In genomic region chr13:48553511-48553910, GRCm38 (mm10) we compare ENCODE assay signal across 14 mouse cellular contexts. TPM values are rescaled to one million over a fixed set of nuclear protein-coding genes. Genes with fewer than 3 reads are reported as not detected.
DNase-seq lines count a peak whose midpoint lies in the region; ATAC-seq and TF ChIP-seq lines count a peak whose summit lies in the region.
"Had no signal": no experiment of that assay in that cellular context is flagged by ENCODE, and none has a peak within 500 bp of the region (broad histone marks: within the 10 kb centered on the region; RNA-seq: fewer than 3 reads in every experiment).

No protein-coding gene starts in this region.

- peak overlapping the region; percentile 87; the same call in 1 of the 2 replicates for H3K27ac ChIP-seq in hindbrain, embryonic 13.5 days
- no peak overlapping the region for H3K27ac ChIP-seq in hindbrain, embryonic 10.5 days
- peak overlapping the region; percentile 100 for H3K27ac ChIP-seq in lung, embryonic 16.5 days (ENCODE audit: low read length)
- peak overlapping the region; percentile 96; the same call in 1 of the 2 replicates for H3K27ac ChIP-seq in intestine, embryonic 16.5 days (ENCODE audit: low read length)
- H3K27ac ChIP-seq: neural tube, embryonic 12.5 days had no signal

- TF ChIP-seq CTCF in lung, adult 2 months (IDR thresholded peaks at IDR 0.05; ENCODE audit: insufficient read depth, low read length) = no peak

- H3K36me3 ChIP-seq in hindbrain, embryonic 13.5 days = no peaks in the 10 kb centered on the region
- no peaks in the 10 kb centered on the region for H3K36me3 ChIP-seq in hindbrain, embryonic 10.5 days
- no peaks in the 10 kb centered on the region for H3K36me3 ChIP-seq in lung, embryonic 16.5 days (ENCODE audit: control insufficient read depth, insufficient read depth, low read length)
- H3K36me3 ChIP-seq in intestine, embryonic 16.5 days (ENCODE audit: control insufficient read depth, insufficient read depth, low read length) = no peaks in the 10 kb centered on the region
- H3K36me3 ChIP-seq: G1E; neural tube, embryonic 12.5 days had no signal

- DNase-seq in adrenal gland, postnatal 14 days = peak; percentile 47
- no peak for DNase-seq in adrenal gland, adult 18-20 months (ENCODE audit: low spot score in 2 of 2)
- no peak for DNase-seq in hindbrain, embryonic 10.5 days (ENCODE audit: low spot score)
- DNase-seq in lung, adult 2 months = no peak
- no peak for DNase-seq in left cerebral cortex, adult 8-10 months (ENCODE audit: low spot score in 2 of 2)
- DNase-seq: cerebellum, adult 8-10 months; heart, postnatal 4 days; layer of hippocampus, adult 9-11 months; right cerebral cortex, postnatal 25 days had no signal

- TF ChIP-seq POLR2A in lung, adult 2 months (IDR thresholded peaks at IDR 0.05; ENCODE audit: borderline replicate concordance, extremely low read depth, low read depth, low read length) = no peak

- peak overlapping the region; percentile 8; the same call in 1 of the 2 replicates for H3K4me2 ChIP-seq in hindbrain, embryonic 13.5 days
- peak overlapping the region; percentile 69; the same call in 1 of the 2 replicates for H3K4me2 ChIP-seq in lung, embryonic 16.5 days (ENCODE audit: low read depth, low read length)
- no peak overlapping the region for H3K4me2 ChIP-seq in intestine, embryonic 16.5 days (ENCODE audit: low read depth, low read length)
- H3K4me2 ChIP-seq: neural tube, embryonic 12.5 days had no signal

- H3K9me3 ChIP-seq in hindbrain, embryonic 13.5 days = no peaks in the 10 kb centered on the region
- H3K9me3 ChIP-seq in hindbrain, embryonic 10.5 days = no peaks in the 10 kb centered on the region
- H3K9me3 ChIP-seq in lung, embryonic 16.5 days (ENCODE audit: control insufficient read depth, low read length) = no peaks in the 10 kb centered on the region
- no peaks in the 10 kb centered on the region for H3K9me3 ChIP-seq in intestine, embryonic 16.5 days (ENCODE audit: control insufficient read depth, low read length)
- H3K9me3 ChIP-seq: G1E; neural tube, embryonic 12.5 days had no signal

- H3K4me3 ChIP-seq in hindbrain, embryonic 13.5 days = no peak overlapping the region
- no peak overlapping the region for H3K4me3 ChIP-seq in hindbrain, embryonic 10.5 days
- no peak overlapping the region for H3K4me3 ChIP-seq in lung, embryonic 16.5 days (ENCODE audit: low read length)
- no peak overlapping the region for H3K4me3 ChIP-seq in lung, adult 2 months (replicated peaks; ENCODE audit: extremely low read depth, low read depth, low read length)
- no peak overlapping the region for H3K4me3 ChIP-seq in intestine, embryonic 16.5 days (ENCODE audit: low read length)
- H3K4me3 ChIP-seq: neural tube, embryonic 12.5 days had no signal

- ATAC-seq in hindbrain, embryonic 13.5 days (ENCODE audit: low FRiP score) = no peak
- no peak for ATAC-seq in lung, embryonic 16.5 days (ENCODE audit: low read depth)
- no peak for ATAC-seq in intestine, embryonic 16.5 days

- no peaks in the 10 kb centered on the region for H3K27me3 ChIP-seq in hindbrain, embryonic 13.5 days
- H3K27me3 ChIP-seq in hindbrain, embryonic 10.5 days (ENCODE audit: insufficient read depth, poor library complexity, severe bottlenecking) = no peaks in the 10 kb centered on the region
- H3K27me3 ChIP-seq in lung, embryonic 16.5 days (ENCODE audit: control insufficient read depth, insufficient read depth, low read depth, low read length) = no peaks in the 10 kb centered on the region
- H3K27me3 ChIP-seq in intestine, embryonic 16.5 days (replicated peaks; ENCODE audit: control insufficient read depth, insufficient read depth, low read length) = no peaks in the 10 kb centered on the region
- H3K27me3 ChIP-seq: neural tube, embryonic 12.5 days had no signal

- H3K9ac ChIP-seq in hindbrain, embryonic 13.5 days = no peak overlapping the region
- H3K9ac ChIP-seq in lung, embryonic 16.5 days (ENCODE audit: low read length) = no peak overlapping the region
- no peak overlapping the region for H3K9ac ChIP-seq in intestine, embryonic 16.5 days (ENCODE audit: low read depth, low read length)
- H3K9ac ChIP-seq: neural tube, embryonic 12.5 days had no signal

- WGBS in hindbrain, embryonic 13.5 days = 58% methylated on average over 5 of the region's 5 CpGs
- 89% methylated on average over 5 of the region's 5 CpGs for WGBS in hindbrain, embryonic 10.5 days
- WGBS in lung, embryonic 16.5 days = 39% methylated on average over 5 of the region's 5 CpGs
- WGBS in lung, adult 2 months = 54% methylated on average over 5 of the region's 5 CpGs
- WGBS in intestine, embryonic 16.5 days = 41% methylated on average over 5 of the region's 5 CpGs

- peaks cover 19% of the 10 kb centered on the region for H3K4me1 ChIP-seq in hindbrain, embryonic 13.5 days (replicated peaks)
- H3K4me1 ChIP-seq in hindbrain, embryonic 10.5 days (replicated peaks) = no peaks in the 10 kb centered on the region
- H3K4me1 ChIP-seq in lung, embryonic 16.5 days (replicated peaks; ENCODE audit: control insufficient read depth, insufficient read depth, low read length) = peaks cover 19% of the 10 kb centered on the region
- H3K4me1 ChIP-seq in lung, adult 2 months (ENCODE audit: control insufficient read depth, insufficient read depth, low read length) = peaks cover 15% of the 10 kb centered on the region
- H3K4me1 ChIP-seq in intestine, embryonic 16.5 days (ENCODE audit: control insufficient read depth, insufficient read depth, low read length) = peaks cover 10% of the 10 kb centered on the region

RNA-seq across cellular contexts. Expression of gene A830005F24Rik, which starts 40.1 kb away (rescaled TPM):
- not detected in 2 replicates for total RNA-seq in adrenal gland, postnatal 14 days (2021)
- not detected for total RNA-seq in adrenal gland, adult 18-20 months (2021)
- polyA plus RNA-seq in hindbrain, embryonic 13.5 days (2015; fragmentation: Nextera tagmentation; extraction: Ambion mirVana) = 3.6 and 4.4 TPM in 2 replicates
- 2.6 and 2.8 TPM in 2 replicates for polyA plus RNA-seq in hindbrain, embryonic 10.5 days (2016; fragmentation: Nextera tagmentation; extraction: Ambion mirVana)
- 0.84 and 0.87 TPM in 2 replicates for polyA plus RNA-seq in lung, embryonic 16.5 days (2015; fragmentation: Nextera tagmentation; extraction: Ambion mirVana)
- not detected in 2 replicates for polyA plus RNA-seq in lung, adult 2 months (2012; rRNA removed)
- polyA plus RNA-seq in intestine, embryonic 16.5 days (2015; fragmentation: Nextera tagmentation; extraction: Ambion mirVana) = 0.57 and 0.60 TPM in 2 replicates
- 1 to 10 TPM; 1.6 to 2.5 (median 1.9) TPM for total RNA-seq in left cerebral cortex, adult 8-10 months (2022)
- total RNA-seq: heart, postnatal 4 days had no signal

RNA-seq across cellular contexts. Expression of gene Zfp169, which starts 40.3 kb away (rescaled TPM):
- 6.7 and 9.1 TPM in 2 replicates for total RNA-seq in adrenal gland, postnatal 14 days (2021)
- total RNA-seq in adrenal gland, adult 18-20 months (2021) = 1 to 10 TPM; 7.2 to 7.4 TPM
- polyA plus RNA-seq in hindbrain, embryonic 13.5 days (2015; fragmentation: Nextera tagmentation; extraction: Ambion mirVana) = 7.6 and 8.2 TPM in 2 replicates
- polyA plus RNA-seq in hindbrain, embryonic 10.5 days (2016; fragmentation: Nextera tagmentation; extraction: Ambion mirVana) = 4.4 and 4.9 TPM in 2 replicates
- polyA plus RNA-seq in lung, embryonic 16.5 days (2015; fragmentation: Nextera tagmentation; extraction: Ambion mirVana) = 4.1 TPM in 2 replicates
- polyA plus RNA-seq in lung, adult 2 months (2012; rRNA removed) = 7.7 and 8.9 TPM in 2 replicates
- 2.1 and 3.2 TPM in 2 replicates for polyA plus RNA-seq in intestine, embryonic 16.5 days (2015; fragmentation: Nextera tagmentation; extraction: Ambion mirVana)
- 10 to 100 TPM; 23.0 to 26.4 (median 24.7) TPM for total RNA-seq in left cerebral cortex, adult 8-10 months (2022)
